Mouse (Mus musculus) heart, embryonic 13.5 days (tissue): ENCODE data around the gene Hecw2. TPM values are rescaled to one million over a fixed set of nuclear protein-coding genes. Genes with fewer than 3 reads are reported as not detected.

Experiments used
- ATAC-seq: fragments of 200-750 bp; cut with Nextera tagmentation; 2 replicates; pipeline ENCODE4 v1.8.0; 2017; ENCODE audit warnings: moderate TSS enrichment; ENCODE audit not compliant: insufficient number of reproducible peaks, low FRiP score, low TSS enrichment; ENCODE audit errors: extremely low read depth
- H3K27ac ChIP-seq: fragments of 300-500 bp; sonication (generic); replicated peaks from 2 replicates; pipeline ENCODE4 v1.5.1; 2015; ENCODE audit warnings: moderate library complexity, mild to moderate bottlenecking, inconsistent platforms
- H3K27me3 ChIP-seq: fragments of 300-500 bp; sonication (generic); replicated peaks from 2 replicates; pipeline ENCODE4 v1.6.1; 2015; ENCODE audit warnings: mild to moderate bottlenecking, inconsistent platforms
- H3K36me3 ChIP-seq: fragments of 300-500 bp; sonication (generic); 2 replicates; pipeline ENCODE4 v1.6.1; 2015; ENCODE audit warnings: mild to moderate bottlenecking, inconsistent platforms
- H3K4me1 ChIP-seq: fragments of 300-500 bp; sonication (generic); 2 replicates; pipeline ENCODE4 v1.6.1; 2015; ENCODE audit warnings: inconsistent platforms
- H3K4me2 ChIP-seq: fragments of 300-500 bp; sonication (generic); 2 replicates; pipeline ENCODE4 v1.6.1; 2015; ENCODE audit warnings: inconsistent platforms, mild to moderate bottlenecking, moderate library complexity
- H3K4me3 ChIP-seq: fragments of 300-500 bp; sonication (generic); 2 replicates; pipeline ENCODE4 v1.5.1; 2015; ENCODE audit warnings: moderate library complexity, mild to moderate bottlenecking, inconsistent platforms
- H3K9ac ChIP-seq: fragments of 300-500 bp; sonication (generic); 2 replicates; pipeline ENCODE4 v1.6.1; 2015; ENCODE audit warnings: inconsistent platforms, mild to moderate bottlenecking, moderate library complexity
- H3K9me3 ChIP-seq: fragments of 300-500 bp; sonication (generic); 2 replicates; pipeline ENCODE4 v1.6.1; 2016; ENCODE audit warnings: inconsistent platforms
- WGBS: fragments of 180-500 bp; shearing (Covaris S2); methylation state at CpG from one replicate; pipeline ENCODE4 v1.1.7; 2015; ENCODE audit warnings: mixed read lengths; 5-methylcytosine and 5-hydroxymethylcytosine counted together
- polyA plus RNA-seq: library from polyadenylated mRNA; unstranded; fragments of >200 nt; fragmentation: Nextera tagmentation; extraction: Ambion mirVana; gene quantifications from 2 replicates; pipeline ENCODE4 v1.2.1, GENCODE M21; 2015

The Hecw2 gene
- polyA plus RNA-seq, 1 experiment from 2014 or later = 4.9 TPM

DNA sequence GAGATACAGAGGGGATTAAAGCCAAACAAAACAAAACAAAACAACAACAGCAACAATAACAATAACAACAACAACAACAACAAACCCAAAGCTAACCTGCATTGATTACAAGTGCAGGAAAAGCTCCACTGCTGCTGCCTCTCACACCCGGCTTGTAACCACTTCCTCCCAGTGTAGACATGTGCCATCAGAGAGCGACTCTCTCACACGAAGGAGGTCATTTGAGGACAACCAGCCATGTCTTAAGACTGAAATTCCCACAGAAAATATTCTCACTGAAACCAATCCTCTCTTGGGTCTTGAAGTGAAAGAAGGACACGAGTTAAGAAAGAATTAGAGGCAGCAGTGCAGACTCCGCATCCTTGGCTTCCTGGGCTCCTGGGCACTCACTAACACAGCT is 319.0 kb downstream of the Hecw2 start:
- no peak overlapping the region for H3K9ac ChIP-seq
- H3K4me2 ChIP-seq = no peak overlapping the region
- ATAC-seq = no peak
- no peaks in the 10 kb centered on the region for H3K4me1 ChIP-seq
- WGBS = 81% methylated on average over 5 of the region's 5 CpGs
- no peak overlapping the region for H3K27ac ChIP-seq
- no peak overlapping the region for H3K4me3 ChIP-seq
- 0 out of 2 replicates have a peak, but pooled peaks cover 4% of the 10 kb centered on the region for H3K36me3 ChIP-seq
- no peaks in the 10 kb centered on the region for H3K27me3 ChIP-seq
- no peaks in the 10 kb centered on the region for H3K9me3 ChIP-seq

- Histone ChIP-seq H3K9me3 (no peaks in the 10 kb centered on the region), H3K4me3 (no peak overlapping the region), H3K27ac (no peak overlapping the region), H3K36me3 (0 out of 2 replicates have a peak, but pooled peaks cover 11% of the 10 kb centered on the region), H3K4me1 (0 out of 2 replicates have a peak, but pooled peaks cover 6% of the 10 kb centered on the region), H3K4me2 (no peak overlapping the region), H3K9ac (no peak overlapping the region), H3K27me3 (no peaks in the 10 kb centered on the region)
- WGBS = 90% methylated on average over 2 of the region's 2 CpGs
- no peak for ATAC-seq
These were observed 327.7 kb downstream of the Hecw2 start for GRCm38 (mm10) chr1:53867316-53867715.

DNA sequence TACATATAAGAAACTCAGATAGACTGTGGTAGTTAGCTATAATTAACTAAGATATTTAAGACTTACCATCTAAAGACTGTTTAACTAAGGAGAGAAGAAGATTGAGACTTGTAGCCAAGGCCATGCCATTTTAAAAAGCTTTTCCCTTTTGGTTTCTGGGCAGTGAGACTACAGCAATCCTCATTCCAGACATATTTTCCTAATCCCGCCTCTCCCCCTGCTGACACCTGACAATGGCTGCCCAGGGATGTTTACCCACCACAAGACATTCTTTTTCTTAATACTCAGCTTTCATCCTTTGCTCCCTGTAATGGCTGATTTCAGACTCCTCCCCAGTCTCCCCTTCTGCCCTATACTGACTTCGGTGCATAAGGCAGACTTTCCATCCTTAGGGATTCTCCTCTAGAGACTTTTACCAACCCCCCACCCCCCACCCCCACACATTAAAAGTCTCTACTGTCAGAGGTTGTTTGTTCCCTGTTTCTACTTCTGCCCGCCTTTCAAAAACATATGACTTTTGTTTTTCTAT is 328.5 kb downstream of the Hecw2 start:
- H3K27me3 ChIP-seq = no peaks in the 10 kb centered on the region
- no peak for ATAC-seq
- 49% methylated on average over 3 of the region's 3 CpGs for WGBS

GRCm38 (mm10) chr1:53864046-53864445 is 330.9 kb downstream of the Hecw2 start:
- Histone ChIP-seq H3K9ac (no peak overlapping the region), H3K9me3 (no peaks in the 10 kb centered on the region), H3K4me1 (0 out of 2 replicates have a peak, but pooled peaks cover 6% of the 10 kb centered on the region), H3K4me2 (no peak overlapping the region), H3K36me3 (0 out of 2 replicates have a peak, but pooled peaks cover 6% of the 10 kb centered on the region), H3K4me3 (no peak overlapping the region), H3K27me3 (no peaks in the 10 kb centered on the region), H3K27ac (no peak overlapping the region)
- ATAC-seq = no peak
- 80% methylated on average over 3 of the region's 3 CpGs for WGBS

More for the DNA sequence above, 328.5 kb downstream of the Hecw2 start:
- H3K27ac ChIP-seq = no peak overlapping the region
- no peak overlapping the region for H3K9ac ChIP-seq
- H3K9me3 ChIP-seq = no peaks in the 10 kb centered on the region
- H3K4me3 ChIP-seq = no peak overlapping the region
- 0 out of 2 replicates have a peak, but pooled peaks cover 6% of the 10 kb centered on the region for H3K4me1 ChIP-seq
- 0 out of 2 replicates have a peak, but pooled peaks cover 9% of the 10 kb centered on the region for H3K36me3 ChIP-seq
- H3K4me2 ChIP-seq = no peak overlapping the region

DNA sequence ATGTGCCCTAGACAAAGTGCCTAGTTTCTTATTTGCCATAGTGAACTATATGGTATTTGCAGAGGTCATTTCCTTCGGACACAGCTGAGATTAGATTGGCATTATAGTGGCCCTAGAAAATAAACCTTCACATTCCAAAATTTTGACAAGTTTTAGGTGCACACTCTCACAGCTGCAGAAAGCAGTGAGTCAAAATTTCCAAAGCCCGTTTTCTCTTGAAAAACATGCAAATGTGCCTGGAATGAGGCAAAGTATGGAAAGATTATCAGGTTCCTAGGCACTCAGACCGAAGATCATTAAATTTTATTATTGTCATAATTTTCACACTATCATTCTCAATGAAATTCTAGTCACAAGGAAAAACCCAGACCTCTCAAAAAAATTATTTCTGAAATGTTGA is 334.4 kb downstream of the Hecw2 start:
- Histone ChIP-seq H3K9ac (no peak overlapping the region), H3K4me1 (no peaks in the 10 kb centered on the region), H3K9me3 (no peaks in the 10 kb centered on the region), H3K27ac (no peak overlapping the region), H3K36me3 (no peaks in the 10 kb centered on the region), H3K4me2 (no peak overlapping the region), H3K4me3 (no peak overlapping the region), H3K27me3 (no peaks in the 10 kb centered on the region)
- WGBS = 74% methylated on average over 3 of the region's 3 CpGs
- ATAC-seq = no peak

- no peaks in the 10 kb centered on the region for H3K36me3 ChIP-seq
- H3K4me1 ChIP-seq = no peaks in the 10 kb centered on the region
- H3K27ac ChIP-seq = no peak overlapping the region
- no peak overlapping the region for H3K4me2 ChIP-seq
- no peaks in the 10 kb centered on the region for H3K9me3 ChIP-seq
- H3K4me3 ChIP-seq = no peak overlapping the region
- H3K27me3 ChIP-seq = no peaks in the 10 kb centered on the region
- H3K9ac ChIP-seq = no peak overlapping the region
- ATAC-seq = no peak
These were observed 335.8 kb downstream of the Hecw2 start for GRCm38 (mm10) chr1:53859175-53859574.

GRCm38 (mm10) chr1:53856501-53857103 is 338.4 kb downstream of the Hecw2 start:
- no peak overlapping the region for H3K4me2 ChIP-seq
- ATAC-seq = no peak
- no peak overlapping the region for H3K27ac ChIP-seq
- no peaks in the 10 kb centered on the region for H3K9me3 ChIP-seq
- H3K4me1 ChIP-seq = no peaks in the 10 kb centered on the region
- no peaks in the 10 kb centered on the region for H3K27me3 ChIP-seq
- no peaks in the 10 kb centered on the region for H3K36me3 ChIP-seq
- no peak overlapping the region for H3K4me3 ChIP-seq
- WGBS = 78% methylated on average over 7 of the region's 7 CpGs
- H3K9ac ChIP-seq = no peak overlapping the region

- WGBS = 83% methylated on average over 7 of the region's 7 CpGs
- ATAC-seq = no peak
- H3K9ac ChIP-seq = no peak overlapping the region
- H3K4me2 ChIP-seq = no peak overlapping the region
- H3K27me3 ChIP-seq = no peaks in the 10 kb centered on the region
- H3K4me3 ChIP-seq = no peak overlapping the region
- no peaks in the 10 kb centered on the region for H3K4me1 ChIP-seq
- peaks cover 2% of the 10 kb centered on the region; the same call in 1 of the 2 replicates for H3K36me3 ChIP-seq
- H3K9me3 ChIP-seq = no peaks in the 10 kb centered on the region
- no peak overlapping the region for H3K27ac ChIP-seq
These were observed 339.2 kb downstream of the Hecw2 start for GRCm38 (mm10) chr1:53855732-53856131.

- no peaks in the 10 kb centered on the region for H3K27me3 ChIP-seq
- no peak overlapping the region for H3K27ac ChIP-seq
- H3K9me3 ChIP-seq = no peaks in the 10 kb centered on the region
- no peaks in the 10 kb centered on the region for H3K4me1 ChIP-seq
- ATAC-seq = no peak
- no peak overlapping the region for H3K9ac ChIP-seq
- H3K4me3 ChIP-seq = no peak overlapping the region
- H3K36me3 ChIP-seq = peaks cover 11% of the 10 kb centered on the region
- 87% methylated on average over 3 of the region's 3 CpGs for WGBS
- no peak overlapping the region for H3K4me2 ChIP-seq
These were observed 342.8 kb downstream of the Hecw2 start for GRCm38 (mm10) chr1:53852086-53852610.

DNA sequence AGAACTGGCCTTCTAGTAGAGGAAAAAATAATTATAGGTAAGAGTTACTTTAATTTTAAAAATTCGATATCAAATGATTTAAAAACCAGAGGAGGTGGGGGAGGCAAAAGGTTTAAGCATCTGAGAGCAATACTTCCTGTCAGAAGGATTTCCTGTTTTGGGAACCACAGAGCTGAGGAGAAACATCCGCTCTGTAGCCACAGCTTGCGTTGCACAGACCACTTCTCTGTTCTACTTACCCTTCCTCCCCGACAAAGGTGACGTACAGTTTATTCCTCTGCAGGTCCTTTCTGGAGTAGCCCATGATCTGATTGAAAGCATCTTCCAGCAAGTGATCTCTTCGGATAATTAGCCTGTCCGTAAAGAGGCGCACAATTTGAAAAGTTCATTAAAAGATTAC is 343.6 kb downstream of the Hecw2 start:
- no peak for ATAC-seq
- WGBS = 64% methylated on average over 8 of the region's 8 CpGs
- H3K4me2 ChIP-seq = no peak overlapping the region

GRCm38 (mm10) chr1:53850891-53851290 is 344.1 kb downstream of the Hecw2 start:
- Histone ChIP-seq H3K9me3 (no peaks in the 10 kb centered on the region), H3K36me3 (peaks cover 11% of the 10 kb centered on the region), H3K4me3 (no peak overlapping the region), H3K27me3 (no peaks in the 10 kb centered on the region), H3K9ac (no peak overlapping the region), H3K27ac (no peak overlapping the region), H3K4me1 (no peaks in the 10 kb centered on the region), H3K4me2 (no peak overlapping the region)
- WGBS = 72% methylated on average over 6 of the region's 6 CpGs
- no peak for ATAC-seq

More for the DNA sequence above, 343.6 kb downstream of the Hecw2 start:
- H3K27ac ChIP-seq = no peak overlapping the region
- no peaks in the 10 kb centered on the region for H3K9me3 ChIP-seq
- H3K9ac ChIP-seq = no peak overlapping the region
- H3K4me3 ChIP-seq = no peak overlapping the region
- no peaks in the 10 kb centered on the region for H3K4me1 ChIP-seq
- H3K36me3 ChIP-seq = peaks cover 11% of the 10 kb centered on the region
- H3K27me3 ChIP-seq = no peaks in the 10 kb centered on the region
